In genomic region chr13:45976894-45977293, GRCm38 (mm10) we compare ENCODE assay signal across 10 mouse cellular contexts. TPM values are rescaled to one million over a fixed set of nuclear protein-coding genes. Genes with fewer than 3 reads are reported as not detected.
DNase-seq lines count a peak whose midpoint lies in the region; ATAC-seq and TF ChIP-seq lines count a peak whose summit lies in the region.
"Had no signal": no experiment of that assay in that cellular context is flagged by ENCODE, and none has a peak within 500 bp of the region (broad histone marks: within the 10 kb centered on the region; RNA-seq: fewer than 3 reads in every experiment).

No protein-coding gene starts in this region.

- H3K36me3 ChIP-seq in intestine, postnatal 0 days (ENCODE audit: control insufficient read depth, insufficient read depth), result no peaks in the 10 kb centered on the region
- no peaks in the 10 kb centered on the region for H3K36me3 ChIP-seq in intestine, embryonic 15.5 days
- H3K36me3 ChIP-seq in ES-Bruce4 (ENCODE audit: control insufficient read depth, insufficient read depth, low read length, poor library complexity, severe bottlenecking), result no peaks in the 10 kb centered on the region
- H3K36me3 ChIP-seq in heart, embryonic 15.5 days, result no peaks in the 10 kb centered on the region

- no peak for TF ChIP-seq POLR2A in ES-Bruce4 (IDR thresholded peaks at IDR 0.05; ENCODE audit: insufficient read depth, low read length)

- no peaks in the 10 kb centered on the region for H3K4me1 ChIP-seq in intestine, postnatal 0 days (replicated peaks; ENCODE audit: control insufficient read depth, insufficient read depth, low read length)
- no peaks in the 10 kb centered on the region for H3K4me1 ChIP-seq in intestine, embryonic 15.5 days (replicated peaks)
- H3K4me1 ChIP-seq in ES-Bruce4 (ENCODE audit: control insufficient read depth, insufficient read depth, low read length), result no peaks in the 10 kb centered on the region
- H3K4me1 ChIP-seq in heart, embryonic 15.5 days (replicated peaks), result no peaks in the 10 kb centered on the region

- TF ChIP-seq CTCF in intestine, postnatal 0 days (IDR thresholded peaks at IDR 0.05; ENCODE audit: low read depth), result peak; percentile 98
- peak; percentile 98 for TF ChIP-seq CTCF in ES-Bruce4 (IDR thresholded peaks at IDR 0.05; ENCODE audit: low read depth, low read length)

- no peak for TF ChIP-seq EP300 in ES-Bruce4 (IDR thresholded peaks at IDR 0.05; ENCODE audit: insufficient read depth, low read depth, low read length)

- 43% methylated on average over 1 of the region's 1 CpGs for WGBS in intestine, postnatal 0 days
- 27% methylated on average over 1 of the region's 1 CpGs for WGBS in intestine, embryonic 15.5 days
- 43% methylated on average over 1 of the region's 1 CpGs for WGBS in heart, embryonic 15.5 days

- DNase-seq in c-Kit-positive CD71-negative TER-119-negative erythroid progenitor cells, embryonic 14.5 days (ENCODE audit: low read depth), result peak; percentile 63
- DNase-seq in liver, result peak; percentile 48
- DNase-seq in left cerebral cortex, adult 9 months (ENCODE audit: low spot score in 2 of 2), result no peak

- ATAC-seq in intestine, postnatal 0 days, result peak; percentile 36; the same call in 1 of the 2 replicates
- ATAC-seq in intestine, embryonic 15.5 days, result no peak
- 0 out of 2 replicates have a peak, but pooled peaks have one; percentile 22 for ATAC-seq in heart, embryonic 15.5 days (replicated peaks; ENCODE audit: insufficient number of reproducible peaks, insufficient read depth, low FRiP score, low read depth)
- ATAC-seq in neutrophil, adult 5-6 weeks (ENCODE audit: extremely low read depth, insufficient number of reproducible peaks, low FRiP score, poor library complexity, severe bottlenecking), result peak; percentile 89

- no peak overlapping the region for H3K4me2 ChIP-seq in intestine, postnatal 0 days (replicated peaks; ENCODE audit: low read depth)
- H3K4me2 ChIP-seq in intestine, embryonic 15.5 days (replicated peaks), result no peak overlapping the region
- no peak overlapping the region for H3K4me2 ChIP-seq in heart, embryonic 15.5 days

- no peaks in the 10 kb centered on the region for H3K27me3 ChIP-seq in intestine, postnatal 0 days (replicated peaks; ENCODE audit: control insufficient read depth, insufficient read depth, low read length)
- no peaks in the 10 kb centered on the region for H3K27me3 ChIP-seq in intestine, embryonic 15.5 days (replicated peaks)
- H3K27me3 ChIP-seq in ES-Bruce4 (ENCODE audit: control insufficient read depth, insufficient read depth, low read length, poor library complexity, severe bottlenecking), result no peaks in the 10 kb centered on the region
- no peaks in the 10 kb centered on the region for H3K27me3 ChIP-seq in heart, embryonic 15.5 days

- no peak overlapping the region for H3K4me3 ChIP-seq in intestine, postnatal 0 days (ENCODE audit: low read depth, low read length)
- no peak overlapping the region for H3K4me3 ChIP-seq in intestine, embryonic 15.5 days (replicated peaks)
- H3K4me3 ChIP-seq in ES-Bruce4 (ENCODE audit: low read depth, low read length), result no peak overlapping the region
- H3K4me3 ChIP-seq in heart, embryonic 15.5 days, result no peak overlapping the region
- H3K4me3 ChIP-seq: erythroblast, embryonic 14.5 days; myocyte had no signal

- H3K9me3 ChIP-seq in intestine, postnatal 0 days (ENCODE audit: control insufficient read depth), result no peaks in the 10 kb centered on the region
- H3K9me3 ChIP-seq in intestine, embryonic 15.5 days, result no peaks in the 10 kb centered on the region
- H3K9me3 ChIP-seq in ES-Bruce4 (replicated peaks; ENCODE audit: control insufficient read depth, insufficient read depth, low read length, poor library complexity, severe bottlenecking), result no peaks in the 10 kb centered on the region
- H3K9me3 ChIP-seq in heart, embryonic 15.5 days (replicated peaks), result no peaks in the 10 kb centered on the region

- no peak overlapping the region for H3K9ac ChIP-seq in intestine, postnatal 0 days (ENCODE audit: low read depth, low read length)
- H3K9ac ChIP-seq in intestine, embryonic 15.5 days, result no peak overlapping the region
- no peak overlapping the region for H3K9ac ChIP-seq in ES-Bruce4 (ENCODE audit: low read depth, poor library complexity, severe bottlenecking)
- no peak overlapping the region for H3K9ac ChIP-seq in heart, embryonic 15.5 days

- H3K27ac ChIP-seq in intestine, postnatal 0 days (ENCODE audit: low read depth, low read length), result no peak overlapping the region
- H3K27ac ChIP-seq in intestine, embryonic 15.5 days, result no peak overlapping the region
- H3K27ac ChIP-seq in ES-Bruce4 (ENCODE audit: insufficient read depth, low read length), result no peak overlapping the region
- H3K27ac ChIP-seq in heart, embryonic 15.5 days, result no peak overlapping the region

RNA-seq across cellular contexts. Expression of gene Atxn1, which starts 12.1 kb away (rescaled TPM):
- 6.1 and 9.4 TPM in 2 replicates for polyA plus RNA-seq in intestine, postnatal 0 days (2015; fragmentation: Nextera tagmentation; extraction: Ambion mirVana)
- polyA plus RNA-seq in intestine, embryonic 15.5 days (2015; fragmentation: Nextera tagmentation; extraction: Ambion mirVana), result 5.7 and 6.1 TPM in 2 replicates
- 10.1 and 11.2 TPM in 2 replicates for polyA plus RNA-seq in ES-Bruce4 (2011; ENCODE audit: insufficient read depth, insufficient read length, low read depth, missing spikeins)
- 8.1 and 8.4 TPM in 2 replicates for polyA plus RNA-seq in heart, embryonic 15.5 days (2015; fragmentation: Nextera tagmentation; extraction: Ambion mirVana)
- total RNA-seq in neutrophil, adult 5-6 weeks (2017), result 22.9 and 23.2 TPM in 2 replicates

Comparison
In these comparisons a context has a peak if more than half of its experiments do, and no peak if none do; other contexts are left out.
1. DNase-seq: peak in c-Kit-positive CD71-negative TER-119-negative erythroid progenitor cells, embryonic 14.5 days (single experiment) and liver (single experiment); none in left cerebral cortex, adult 9 months (0 of 2).